Mouse (Mus musculus) testis, adult 2 months (tissue): Measurements from ENCODE around the gene Nrp1.

Experiments
- CTCF ChIP-seq: fragments of 200-500 bp; IDR thresholded peaks from 2 replicates; pipeline ENCODE4 v1.5.1; 2012; ENCODE audit warnings: low read depth, mild to moderate bottlenecking, inconsistent platforms, low read length, moderate library complexity; ENCODE audit not compliant: control insufficient read depth, insufficient read depth, insufficient replicate concordance
- POLR2A ChIP-seq: fragments of 200-500 bp; IDR thresholded peaks from 2 replicates; pipeline ENCODE4 v1.6.1; 2012; ENCODE audit warnings: low read depth, mild to moderate bottlenecking, inconsistent platforms, low read length, moderate library complexity; ENCODE audit not compliant: control insufficient read depth

- TF ChIP-seq POLR2A: no peak
- no peak for TF ChIP-seq CTCF
Observed at GRCm38 (mm10) chr8:128329502-128329901, 28.9 kb upstream of the Nrp1 start.
